Mouse (Mus musculus): Measurements from ENCODE around the gene Tsfm. TPM values are rescaled to one million over a fixed set of nuclear protein-coding genes. Genes with fewer than 3 reads are reported as not detected.
"Not testable (repeated sequence)": the region's sequence is repeated elsewhere in the genome, so short reads cannot be mapped to it uniquely, and the experiment has no call there.

Gene Tsfm
- polyA plus RNA-seq (2015; fragmentation: Nextera tagmentation; extraction: Ambion mirVana): 86.6 and 92.5 TPM in 2 replicates

GRCm38 (mm10) chr10:127030336-127031296 lies at the start of gene Tsfm:
TSS of gene Tsfm (minus strand) at chr10:127030840.
- 5% methylated on average over 56 of the region's 56 CpGs for WGBS
- Histone ChIP-seq H3K27ac (replicated peaks) (peak within 1 kb of the TSS; percentile 78), H3K4me1 (peaks cover 8% of the 10 kb centered on the region), H3K36me3 (peaks cover 39% of the 10 kb centered on the region), H3K9ac (peak within 1 kb of the TSS; percentile 95), H3K4me2 (peak within 1 kb of the TSS; percentile 86), H3K4me3 (peak within 1 kb of the TSS; percentile 95), H3K27me3 (replicated peaks) (no peaks in the 10 kb centered on the region), H3K9me3 (no peaks in the 10 kb centered on the region)
- peak; percentile 72; the same call in 1 of the 2 replicates for ATAC-seq (ENCODE audit: extremely low read depth, insufficient number of reproducible peaks, low FRiP score, low TSS enrichment)

- Histone ChIP-seq H3K27ac (replicated peaks) (no peak overlapping the region), H3K4me3 (peak overlapping the region; percentile 53), H3K9me3 (no peaks in the 10 kb centered on the region), H3K4me1 (peaks cover 40% of the 10 kb centered on the region), H3K36me3 (no peaks in the 10 kb centered on the region), H3K27me3 (replicated peaks) (peaks cover 100% of the 10 kb centered on the region), H3K4me2 (peak overlapping the region; percentile 76), H3K9ac (peak overlapping the region; percentile 69)
- 4% methylated on average over 65 of the region's 70 CpGs for WGBS
- ATAC-seq (ENCODE audit: extremely low read depth, insufficient number of reproducible peaks, low FRiP score, low TSS enrichment): no peak
These were observed 49.2 kb upstream of the Tsfm start for GRCm38 (mm10) chr10:127079665-127080391.

GRCm38 (mm10) chr10:127078677-127079575 lies 48.3 kb upstream of the Tsfm start:
- no peak overlapping the region for H3K27ac ChIP-seq (replicated peaks)
- H3K4me2 ChIP-seq: peak overlapping the region; percentile 76
- H3K9me3 ChIP-seq: no peaks in the 10 kb centered on the region
- H3K4me1 ChIP-seq: peaks cover 40% of the 10 kb centered on the region
- H3K36me3 ChIP-seq: no peaks in the 10 kb centered on the region
- H3K9ac ChIP-seq: peak overlapping the region; percentile 69
- peak overlapping the region; percentile 53 for H3K4me3 ChIP-seq
- 1% methylated on average over 32 of the region's 49 CpGs for WGBS
- ATAC-seq (ENCODE audit: extremely low read depth, insufficient number of reproducible peaks, low FRiP score, low TSS enrichment): no peak
- peaks cover 93% of the 10 kb centered on the region for H3K27me3 ChIP-seq (replicated peaks)

- H3K9me3 ChIP-seq: no peaks in the 10 kb centered on the region
- 8% methylated on average over 12 of the region's 12 CpGs for WGBS
- no peak overlapping the region for H3K27ac ChIP-seq (replicated peaks)
- H3K4me1 ChIP-seq: peaks cover 40% of the 10 kb centered on the region
- no peaks in the 10 kb centered on the region for H3K36me3 ChIP-seq
- peak overlapping the region; percentile 53 for H3K4me3 ChIP-seq
- no peak overlapping the region for H3K9ac ChIP-seq
- peaks cover 90% of the 10 kb centered on the region for H3K27me3 ChIP-seq (replicated peaks)
- ATAC-seq (ENCODE audit: extremely low read depth, insufficient number of reproducible peaks, low FRiP score, low TSS enrichment): no peak
- H3K4me2 ChIP-seq: peak overlapping the region; percentile 76
These were observed 47.5 kb upstream of the Tsfm start for GRCm38 (mm10) chr10:127078001-127078676.

- Histone ChIP-seq H3K4me3 (no peak overlapping the region), H3K27me3 (replicated peaks) (peaks cover 83% of the 10 kb centered on the region), H3K4me2 (no peak overlapping the region), H3K9me3 (no peaks in the 10 kb centered on the region), H3K4me1 (peaks cover 40% of the 10 kb centered on the region), H3K9ac (no peak overlapping the region), H3K27ac (replicated peaks) (no peak overlapping the region), H3K36me3 (no peaks in the 10 kb centered on the region)
- 9% methylated on average over 10 of the region's 10 CpGs for WGBS
- ATAC-seq (ENCODE audit: extremely low read depth, insufficient number of reproducible peaks, low FRiP score, low TSS enrichment): no peak
These were observed 46.9 kb upstream of the Tsfm start for GRCm38 (mm10) chr10:127077515-127077914.

GRCm38 (mm10) chr10:127076082-127076481 lies 45.4 kb upstream of the Tsfm start:
- no peak overlapping the region for H3K4me3 ChIP-seq
- H3K4me2 ChIP-seq: no peak overlapping the region
- no peak overlapping the region for H3K9ac ChIP-seq
- 30% methylated on average over 4 of the region's 4 CpGs for WGBS
- H3K27me3 ChIP-seq (replicated peaks): peaks cover 69% of the 10 kb centered on the region
- no peak for ATAC-seq (ENCODE audit: extremely low read depth, insufficient number of reproducible peaks, low FRiP score, low TSS enrichment)
- no peaks in the 10 kb centered on the region for H3K36me3 ChIP-seq
- H3K9me3 ChIP-seq: no peaks in the 10 kb centered on the region
- no peak overlapping the region for H3K27ac ChIP-seq (replicated peaks)
- H3K4me1 ChIP-seq: peaks cover 32% of the 10 kb centered on the region

- WGBS: 60% methylated on average over 8 of the region's 8 CpGs
These were observed 45.0 kb upstream of the Tsfm start for GRCm38 (mm10) chr10:127075651-127076050.

GRCm38 (mm10) chr10:127075080-127075479 lies 44.4 kb upstream of the Tsfm start, which contains the start of gene Agap2:
TSS of gene Agap2 (plus strand) at chr10:127075284.
- Histone ChIP-seq H3K4me1 (peaks cover 27% of the 10 kb centered on the region), H3K4me2 (no peak within 1 kb of the TSS), H3K36me3 (no peaks in the 10 kb centered on the region), H3K4me3 (no peak within 1 kb of the TSS), H3K9me3 (no peaks in the 10 kb centered on the region), H3K27ac (replicated peaks) (no peak within 1 kb of the TSS), H3K27me3 (replicated peaks) (peaks cover 59% of the 10 kb centered on the region), H3K9ac (no peak within 1 kb of the TSS)
- ATAC-seq (ENCODE audit: extremely low read depth, insufficient number of reproducible peaks, low FRiP score, low TSS enrichment): no peak
- WGBS: 53% methylated on average over 9 of the region's 9 CpGs

More at GRCm38 (mm10) chr10:127075651-127076050, 45.0 kb upstream of the Tsfm start:
- Histone ChIP-seq H3K9ac (no peak overlapping the region), H3K4me3 (no peak overlapping the region), H3K36me3 (no peaks in the 10 kb centered on the region), H3K4me2 (no peak overlapping the region), H3K4me1 (peaks cover 31% of the 10 kb centered on the region), H3K27me3 (replicated peaks) (peaks cover 65% of the 10 kb centered on the region), H3K9me3 (no peaks in the 10 kb centered on the region), H3K27ac (replicated peaks) (no peak overlapping the region)
- ATAC-seq (ENCODE audit: extremely low read depth, insufficient number of reproducible peaks, low FRiP score, low TSS enrichment): no peak

- Histone ChIP-seq H3K4me3 (no peak overlapping the region), H3K36me3 (no peaks in the 10 kb centered on the region), H3K9me3 (no peaks in the 10 kb centered on the region), H3K9ac (no peak overlapping the region), H3K4me1 (peaks cover 22% of the 10 kb centered on the region), H3K27me3 (replicated peaks) (peaks cover 48% of the 10 kb centered on the region), H3K27ac (replicated peaks) (no peak overlapping the region), H3K4me2 (no peak overlapping the region)
- 84% methylated on average over 1 of the region's 1 CpGs for WGBS
- no peak for ATAC-seq (ENCODE audit: extremely low read depth, insufficient number of reproducible peaks, low FRiP score, low TSS enrichment)
These were observed 43.3 kb upstream of the Tsfm start for GRCm38 (mm10) chr10:127073981-127074380.

- not testable (repeated sequence) for H3K36me3 ChIP-seq; H3K9me3 ChIP-seq; H3K4me3 ChIP-seq; H3K9ac ChIP-seq; H3K27ac ChIP-seq (replicated peaks); H3K4me2 ChIP-seq; ATAC-seq (ENCODE audit: extremely low read depth, insufficient number of reproducible peaks, low FRiP score, low TSS enrichment)
- Histone ChIP-seq H3K27me3 (replicated peaks) (peaks cover 38% of the 10 kb centered on the region), H3K4me1 (peaks cover 20% of the 10 kb centered on the region)
- 70% methylated on average over 2 of the region's 2 CpGs for WGBS
These were observed 42.3 kb upstream of the Tsfm start for GRCm38 (mm10) chr10:127072969-127073368.

Data from heart, embryonic 13.5 days (tissue).